Mouse (Mus musculus): ENCODE data around the gene Lrch3.
A peak's percentile ranks its signal among the peaks of the same experiment; 100 is the strongest.
"Not testable (repeated sequence)": the region's sequence is repeated elsewhere in the genome, so short reads cannot be mapped to it uniquely, and the experiment has no call there.

Lrch3 gene

GRCm38 (mm10) chr16:32913937-32914881, at the start of gene Lrch3:
TSS of gene Lrch3 (plus strand) at chr16:32914100.
- DNase-seq: peak; percentile 91 to 93

GRCm38 (mm10) chr16:32865401-32865800, 48.5 kb upstream of the Lrch3 start:
- no peak for DNase-seq

- no peak for DNase-seq
These were observed 47.2 kb upstream of the Lrch3 start for GRCm38 (mm10) chr16:32866713-32867112.

GRCm38 (mm10) chr16:32867919-32868552, 45.9 kb upstream of the Lrch3 start:
- peak; percentile 92 to 94 for DNase-seq

GRCm38 (mm10) chr16:32870231-32870630, 43.7 kb upstream of the Lrch3 start:
- DNase-seq: no peak

GRCm38 (mm10) chr16:32873366-32873765, 40.5 kb upstream of the Lrch3 start:
- DNase-seq: peak in 1 of 2 experiments; percentile 23

GRCm38 (mm10) chr16:32875281-32875680, 38.6 kb upstream of the Lrch3 start:
- not testable (repeated sequence) for DNase-seq

- peak; percentile 38 to 50 for DNase-seq
These were observed 38.1 kb upstream of the Lrch3 start for GRCm38 (mm10) chr16:32875847-32876246.

- no peak for DNase-seq
These were observed 37.1 kb upstream of the Lrch3 start for GRCm38 (mm10) chr16:32876831-32877230.

GRCm38 (mm10) chr16:32877343-32878156, 36.4 kb upstream of the Lrch3 start, which contains the start of the genes Fyttd1 and Rubcn:
TSS of gene Fyttd1 (plus strand) at chr16:32877500.
TSS of gene Rubcn (minus strand) at chr16:32877766.
- peak; percentile 95 for DNase-seq

GRCm38 (mm10) chr16:32878157-32878598, 35.7 kb upstream of the Lrch3 start:
- peak in 1 of 2 experiments; percentile 18 for DNase-seq

- no peak for DNase-seq
These were observed 34.7 kb upstream of the Lrch3 start for GRCm38 (mm10) chr16:32878972-32879926.

- no peak for DNase-seq
These were observed 32.4 kb upstream of the Lrch3 start for GRCm38 (mm10) chr16:32881538-32881937.

- no peak for DNase-seq
These were observed 25.9 kb upstream of the Lrch3 start for GRCm38 (mm10) chr16:32887996-32888395.

- peak in 1 of 2 experiments; percentile 50 for DNase-seq
These were observed 24.0 kb upstream of the Lrch3 start for GRCm38 (mm10) chr16:32889881-32890280.

- no peak for DNase-seq
These were observed 17.8 kb upstream of the Lrch3 start for GRCm38 (mm10) chr16:32896126-32896525.

- DNase-seq: no peak
These were observed 12.4 kb upstream of the Lrch3 start for GRCm38 (mm10) chr16:32901360-32902050.

- DNase-seq: no peak
These were observed 11.9 kb upstream of the Lrch3 start for GRCm38 (mm10) chr16:32902051-32902428.

- no peak for DNase-seq
These were observed 7.7 kb upstream of the Lrch3 start for GRCm38 (mm10) chr16:32906186-32906585.

- DNase-seq: peak; percentile 24 to 25
These were observed 7.2 kb upstream of the Lrch3 start for GRCm38 (mm10) chr16:32906727-32907126.

- no peak for DNase-seq
These were observed 688 bp upstream of the Lrch3 start for GRCm38 (mm10) chr16:32913212-32913611.

Data from kidney, adult 8-10 months (tissue).